Mouse (Mus musculus) brain, embryonic 14.5 days (tissue): ENCODE results near the gene Dnah2.

Experiments used
- CTCF ChIP-seq: fragments of 200-500 bp; IDR thresholded peaks from 2 replicates; pipeline ENCODE4 v1.5.1; 2012; ENCODE audit warnings: inconsistent platforms, mild to moderate bottlenecking, moderate library complexity, borderline replicate concordance; ENCODE audit not compliant: insufficient read depth, insufficient read length; ENCODE audit errors: extremely low read depth
- POLR2A ChIP-seq: fragments of 200-500 bp; IDR thresholded peaks from 2 replicates; pipeline ENCODE4 v1.6.1; 2012; ENCODE audit warnings: mild to moderate bottlenecking, inconsistent platforms, borderline replicate concordance; ENCODE audit not compliant: poor library complexity, insufficient read depth, insufficient read length, severe bottlenecking; ENCODE audit errors: extremely low read depth

DNA sequence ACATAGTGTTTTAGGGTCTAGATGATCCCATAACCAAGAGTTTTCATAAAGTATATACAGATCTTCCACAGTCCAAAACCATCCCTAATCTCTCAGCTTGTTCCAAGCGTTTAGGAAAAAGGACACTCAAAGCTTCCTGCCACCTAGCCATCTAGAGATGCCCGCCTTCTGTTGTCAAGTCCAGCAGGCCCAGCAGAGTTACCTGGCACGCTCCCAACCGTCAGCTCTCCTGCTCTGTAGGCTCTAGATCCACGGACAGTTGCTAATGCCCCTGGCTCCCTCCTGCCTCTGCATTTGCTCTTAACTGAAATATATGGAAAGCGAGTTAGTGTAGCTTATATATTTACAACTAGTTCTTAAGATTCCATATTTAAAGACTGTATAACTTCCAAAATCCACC, 167.6 kb downstream of the Dnah2 start:
- TF ChIP-seq POLR2A, result no peak
- TF ChIP-seq CTCF, result no peak
